Mouse (Mus musculus): ENCODE results near the gene Pfkm.

GRCm38 (mm10) chr15:98177320-98177719 is 84.9 kb downstream of the Pfkm start:
- TF ChIP-seq POLR2A (IDR thresholded peaks at IDR 0.05; ENCODE audit: borderline replicate concordance, extremely low read depth, low read depth, low read length) (no peak), CTCF (IDR thresholded peaks at IDR 0.05; ENCODE audit: insufficient read depth, low read length) (no peak)

Measured in lung, adult 2 months (tissue).